Mouse (Mus musculus): ENCODE measurements at regions not wholly inside any gene's neighbourhood (a gene's known extent, or its start where the extent isn't known, plus 50 kb on each side); places are given as distances from the start of the nearest gene placed in this dataset.

DNA sequence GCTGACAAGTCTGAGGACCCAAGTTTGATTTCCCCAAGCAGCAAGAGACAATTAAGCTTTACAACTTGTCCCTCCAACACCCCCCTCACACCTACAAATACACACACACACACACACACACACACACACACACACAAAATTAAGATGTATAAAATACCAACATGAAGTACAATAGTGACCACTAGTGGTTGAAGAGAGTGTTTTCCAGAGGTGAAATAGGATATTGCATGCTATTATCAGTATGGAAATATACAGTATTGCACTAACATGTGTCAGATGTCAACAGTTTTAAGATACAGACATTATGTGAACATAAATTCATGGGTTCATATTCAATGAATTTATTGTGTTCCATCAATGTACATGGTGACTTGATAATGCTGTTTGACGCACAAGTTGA, 685.7 kb upstream of the Cdh6 start:
- DNase-seq (ENCODE audit: low spot score in 2 of 2) = peak in 1 of 2 experiments; percentile 4

DNA sequence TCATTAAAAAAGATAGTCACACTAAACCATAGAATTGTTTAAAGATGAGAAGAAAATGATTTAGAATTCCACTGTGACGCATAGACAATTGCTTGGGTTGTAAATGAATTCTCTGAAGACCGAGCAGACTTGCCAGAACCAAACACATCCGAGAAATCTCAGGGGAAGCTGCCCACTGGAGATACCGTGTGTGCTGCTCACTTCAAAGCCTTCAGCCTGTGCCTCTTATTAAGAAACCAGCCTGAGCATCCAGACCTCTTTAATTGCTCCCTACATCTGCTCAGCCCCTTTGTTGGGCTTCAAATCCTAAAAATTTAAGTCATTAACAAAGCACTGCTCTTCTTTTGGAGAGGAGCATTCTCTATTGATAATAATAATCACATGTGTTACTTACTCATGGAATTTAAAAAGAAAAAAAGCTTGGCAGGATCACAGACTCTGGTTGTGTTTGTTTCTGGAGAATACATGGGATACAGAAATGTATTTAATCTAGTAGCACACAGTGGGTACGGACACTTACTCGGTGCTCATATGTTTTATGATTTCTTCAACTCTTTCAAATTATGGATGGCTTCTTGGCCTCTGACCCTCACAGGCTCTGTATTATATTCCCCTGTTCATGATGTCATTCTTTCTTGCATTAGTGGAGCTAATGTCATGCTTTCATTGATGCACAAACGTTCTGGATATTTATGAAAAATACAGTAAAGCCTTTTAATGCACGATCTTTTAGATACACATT, 680.8 kb upstream of the Cdh6 start:
- no peak for DNase-seq (ENCODE audit: low spot score in 2 of 2)

All from layer of hippocampus, postnatal 14 days (tissue).